Comparison of ENCODE assay signal across 21 mouse cellular contexts in the genomic region with DNA sequence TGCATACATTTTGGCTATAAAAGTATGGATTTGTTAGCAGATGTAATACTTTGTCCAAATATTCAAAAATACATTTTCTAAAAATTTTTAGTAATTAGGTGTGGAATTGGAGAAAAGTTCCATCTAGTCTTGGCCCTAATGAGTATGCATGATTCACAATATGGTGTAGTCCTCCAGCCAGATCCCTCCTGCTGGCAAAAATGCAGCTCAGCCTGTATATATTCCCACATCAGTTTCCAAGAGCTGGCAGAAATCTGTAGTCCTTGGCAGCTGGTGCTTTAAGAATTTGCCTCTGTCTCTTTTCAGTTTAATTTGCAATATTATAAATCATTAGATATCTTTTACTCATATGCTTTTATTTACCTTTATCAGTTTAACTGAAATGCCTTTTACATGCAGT.
DNase-seq lines count a peak whose midpoint lies in the region; ATAC-seq and TF ChIP-seq lines count a peak whose summit lies in the region.
"Had no signal": no experiment of that assay in that cellular context is flagged by ENCODE, and none has a peak within 500 bp of the region (broad histone marks: within the 10 kb centered on the region; RNA-seq: fewer than 3 reads in every experiment).

No protein-coding gene starts in this region.

- no peak for TF ChIP-seq CTCF in layer of hippocampus, adult 2 months (conservative IDR thresholded peaks at IDR 0.05)

- H3K4me3 ChIP-seq in forebrain, embryonic 15.5 days, result no peak overlapping the region
- H3K4me3 ChIP-seq in forebrain, embryonic 12.5 days (replicated peaks), result no peak overlapping the region
- no peak overlapping the region for H3K4me3 ChIP-seq in layer of hippocampus, adult 2 months
- H3K4me3 ChIP-seq: embryonic facial prominence, embryonic 10.5 days; heart, adult 2 months; heart, embryonic 15.5 days; hindbrain, embryonic 13.5 days had no signal

- H3K9me3 ChIP-seq in forebrain, embryonic 15.5 days, result no peaks in the 10 kb centered on the region
- no peaks in the 10 kb centered on the region for H3K9me3 ChIP-seq in forebrain, embryonic 12.5 days
- H3K9me3 ChIP-seq: embryonic facial prominence, embryonic 10.5 days; heart, embryonic 15.5 days; hindbrain, embryonic 13.5 days had no signal

- no peak overlapping the region for H3K27ac ChIP-seq in forebrain, embryonic 15.5 days (replicated peaks)
- H3K27ac ChIP-seq in forebrain, embryonic 12.5 days, result no peak overlapping the region
- H3K27ac ChIP-seq in layer of hippocampus, adult 2 months, result no peak overlapping the region
- H3K27ac ChIP-seq: embryonic facial prominence, embryonic 10.5 days; heart, adult 2 months; heart, embryonic 15.5 days; hindbrain, embryonic 13.5 days had no signal

- H3K27me3 ChIP-seq in forebrain, embryonic 15.5 days, result no peaks in the 10 kb centered on the region
- H3K27me3 ChIP-seq in forebrain, embryonic 12.5 days, result no peaks in the 10 kb centered on the region
- H3K27me3 ChIP-seq: CH12.LX; heart, embryonic 15.5 days; hindbrain, embryonic 13.5 days; Patski had no signal

- DNase-seq in layer of hippocampus, adult 11-12 months (ENCODE audit: low spot score), result peak; percentile 6
- DNase-seq in layer of hippocampus, adult 2 months (ENCODE audit: low spot score in 2 of 2), result no peak
- DNase-seq in right cerebral cortex, postnatal 10 days (ENCODE audit: low spot score in 2 of 2), result peak; percentile 26 to 32
- DNase-seq in right cerebral cortex, adult 18-20 months, result no peak
- DNase-seq in lung, adult 18-20 months, result no peak
- DNase-seq: adrenal gland, postnatal 14 days; cerebellum, adult 11-12 months; cerebellum, adult 9-10 months; gastrocnemius, postnatal 14 days; heart, adult 2 months; heart, postnatal 14 days had no signal

- H3K4me1 ChIP-seq in forebrain, embryonic 15.5 days, result no peaks in the 10 kb centered on the region
- H3K4me1 ChIP-seq in forebrain, embryonic 12.5 days, result no peaks in the 10 kb centered on the region
- H3K4me1 ChIP-seq: embryonic facial prominence, embryonic 10.5 days; heart, embryonic 15.5 days; hindbrain, embryonic 13.5 days had no signal

- H3K9ac ChIP-seq in forebrain, embryonic 15.5 days (replicated peaks), result no peak overlapping the region
- H3K9ac ChIP-seq in forebrain, embryonic 12.5 days, result no peak overlapping the region
- H3K9ac ChIP-seq: heart, embryonic 15.5 days; hindbrain, embryonic 13.5 days had no signal

- H3K36me3 ChIP-seq in forebrain, embryonic 15.5 days, result no peaks in the 10 kb centered on the region
- no peaks in the 10 kb centered on the region for H3K36me3 ChIP-seq in forebrain, embryonic 12.5 days (replicated peaks)
- H3K36me3 ChIP-seq: embryonic facial prominence, embryonic 10.5 days; heart, embryonic 15.5 days; hindbrain, embryonic 13.5 days had no signal

- peak; percentile 61; the same call in 1 of the 2 replicates for ATAC-seq in forebrain, embryonic 15.5 days (replicated peaks)
- ATAC-seq in forebrain, embryonic 12.5 days (ENCODE audit: low FRiP score), result no peak
- ATAC-seq: activated CD4-positive, CD25-positive, alpha-beta regulatory T cell, adult 4 months; intestine, embryonic 16.5 days; Patski had no signal

- no peak overlapping the region for H3K4me2 ChIP-seq in forebrain, embryonic 15.5 days (replicated peaks)
- no peak overlapping the region for H3K4me2 ChIP-seq in forebrain, embryonic 12.5 days
- H3K4me2 ChIP-seq: heart, embryonic 11.5 days; heart, embryonic 15.5 days; hindbrain, embryonic 13.5 days had no signal

Comparison
In these comparisons a context has a peak if more than half of its experiments do, and no peak if none do; other contexts are left out.
1. DNase-seq: peak in layer of hippocampus, adult 11-12 months (single experiment) and right cerebral cortex, postnatal 10 days (2 of 2); none in layer of hippocampus, adult 2 months (0 of 2), right cerebral cortex, adult 18-20 months (single experiment) and lung, adult 18-20 months (0 of 2).